Mouse (Mus musculus) neural tube, embryonic 13.5 days (tissue): Measurements from ENCODE around the gene Vamp8. TPM values are rescaled to one million over a fixed set of nuclear protein-coding genes. Genes with fewer than 3 reads are reported as not detected.

Experiments
- ATAC-seq: fragments of 200-750 bp; cut with Nextera tagmentation; 2 replicates; pipeline ENCODE4 v1.8.0; 2017; ENCODE audit warnings: low read depth, mild to moderate bottlenecking, moderate TSS enrichment, moderate library complexity
- H3K27ac ChIP-seq: fragments of 300-500 bp; sonication (generic); replicated peaks from 2 replicates; pipeline ENCODE4 v1.5.1; 2015; ENCODE audit warnings: moderate library complexity, mild to moderate bottlenecking, inconsistent platforms
- H3K27me3 ChIP-seq: fragments of 300-500 bp; sonication (generic); 2 replicates; pipeline ENCODE4 v1.6.1; 2015; ENCODE audit warnings: mild to moderate bottlenecking, inconsistent platforms
- H3K36me3 ChIP-seq: fragments of 300-500 bp; sonication (generic); 2 replicates; pipeline ENCODE4 v1.6.1; 2015; ENCODE audit warnings: mild to moderate bottlenecking, inconsistent platforms
- H3K4me1 ChIP-seq: fragments of 300-500 bp; sonication (generic); replicated peaks from 2 replicates; pipeline ENCODE4 v1.6.1; 2015; ENCODE audit warnings: inconsistent platforms
- H3K4me2 ChIP-seq: fragments of 300-500 bp; sonication (generic); 2 replicates; pipeline ENCODE4 v1.6.1; 2015; ENCODE audit warnings: inconsistent platforms, mild to moderate bottlenecking, moderate library complexity
- H3K4me3 ChIP-seq: fragments of 300-500 bp; sonication (generic); 2 replicates; pipeline ENCODE4 v1.5.1; 2015; ENCODE audit warnings: mild to moderate bottlenecking, inconsistent platforms
- H3K9ac ChIP-seq: fragments of 300-500 bp; sonication (generic); 2 replicates; pipeline ENCODE4 v1.6.1; 2015; ENCODE audit warnings: moderate library complexity, mild to moderate bottlenecking, inconsistent platforms
- H3K9me3 ChIP-seq: fragments of 300-500 bp; sonication (generic); 2 replicates; pipeline ENCODE4 v1.6.1; 2016; ENCODE audit warnings: inconsistent platforms
- WGBS: fragments of 180-500 bp; shearing (Covaris S2); methylation state at CpG from one replicate; pipeline ENCODE4 v1.1.7; 2015; 5-methylcytosine and 5-hydroxymethylcytosine counted together
- polyA plus RNA-seq: library from polyadenylated mRNA; unstranded; fragments of >200 nt; fragmentation: Nextera tagmentation; extraction: Ambion mirVana; gene quantifications from 2 replicates; pipeline ENCODE4 v1.2.1, GENCODE M21; 2015

The Vamp8 gene
- polyA plus RNA-seq: 28.9 and 29.7 TPM in 2 replicates

DNA sequence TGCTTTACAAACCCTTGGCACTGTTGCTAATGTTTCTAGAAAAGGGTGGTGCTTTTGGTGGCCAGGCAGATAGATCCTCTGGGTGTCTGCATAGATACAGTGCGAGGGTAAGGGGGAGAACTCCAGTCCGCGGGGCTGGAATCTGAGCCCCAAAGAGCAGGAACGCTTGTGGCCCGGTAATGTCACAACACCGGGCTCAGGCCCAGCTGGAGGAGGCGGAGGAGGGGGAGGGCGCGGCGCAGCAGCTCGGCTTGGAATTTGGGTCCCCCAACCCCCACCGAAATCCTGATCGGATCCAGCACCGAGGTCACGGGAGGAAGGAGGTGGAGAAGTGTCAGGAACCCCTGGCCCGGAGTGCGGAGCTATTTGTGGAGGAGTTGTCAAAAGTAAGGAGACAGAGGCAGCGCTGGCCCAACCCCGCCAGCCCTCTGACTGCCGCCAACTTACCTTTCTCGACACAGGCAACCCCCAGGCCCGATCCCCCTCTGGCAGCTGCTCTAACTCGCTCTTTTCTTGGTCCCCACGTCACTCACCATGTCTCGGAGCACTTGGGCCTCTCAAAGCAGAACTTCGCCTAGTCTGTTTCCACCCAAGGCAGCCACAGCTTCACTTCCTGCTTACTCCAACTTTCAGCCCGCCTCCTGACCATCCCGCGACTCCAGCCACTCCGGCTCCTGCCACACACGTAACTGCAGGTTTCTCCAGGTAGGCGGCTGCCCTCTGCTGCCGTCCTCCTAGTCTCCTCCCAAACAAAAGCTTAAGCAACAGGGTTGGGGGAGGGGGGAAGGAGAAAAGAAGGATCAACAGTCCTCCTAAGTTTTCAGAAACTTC is at the start of gene Vamp8:
Vamp8 (minus strand) TSS at position 763 of the 831 bp plus-strand sequence.
- Histone ChIP-seq H3K4me1 (peaks cover 17% of the 10 kb centered on the region), H3K9me3 (no peaks in the 10 kb centered on the region), H3K4me3 (peak within 1 kb of the TSS; percentile 35), H3K27ac (peak within 1 kb of the TSS; percentile 74), H3K9ac (peak within 1 kb of the TSS; percentile 56), H3K27me3 (peaks cover 27% of the 10 kb centered on the region), H3K36me3 (no peaks in the 10 kb centered on the region), H3K4me2 (peak within 1 kb of the TSS; percentile 50)
- WGBS: 3% methylated on average over 33 of the region's 33 CpGs
- peak; percentile 36; the same call in 1 of the 2 replicates for ATAC-seq

GRCm38 (mm10) chr6:72439355-72440185 is 49.1 kb upstream of the Vamp8 start, which contains the start of gene Mat2a:
Gene Mat2a (minus strand): TSS chr6:72439558.
- Histone ChIP-seq H3K9me3 (no peaks in the 10 kb centered on the region), H3K36me3 (peaks cover 30% of the 10 kb centered on the region), H3K9ac (peak within 1 kb of the TSS; percentile 100), H3K4me2 (peak within 1 kb of the TSS; percentile 95), H3K4me3 (peak within 1 kb of the TSS; percentile 100), H3K27me3 (no peaks in the 10 kb centered on the region), H3K4me1 (peaks cover 50% of the 10 kb centered on the region), H3K27ac (peak within 1 kb of the TSS; percentile 100)
- ATAC-seq: peak; percentile 89
- WGBS: under 1% methylated on average over 76 of the region's 77 CpGs

GRCm38 (mm10) chr6:72438862-72439354 is 48.4 kb upstream of the Vamp8 start:
- Histone ChIP-seq H3K4me1 (peaks cover 50% of the 10 kb centered on the region), H3K27ac (peak overlapping the region; percentile 100), H3K27me3 (no peaks in the 10 kb centered on the region), H3K4me2 (peak overlapping the region; percentile 95), H3K9ac (peak overlapping the region; percentile 100), H3K9me3 (no peaks in the 10 kb centered on the region), H3K4me3 (peak overlapping the region; percentile 100), H3K36me3 (peaks cover 36% of the 10 kb centered on the region)
- ATAC-seq: peak; percentile 41
- WGBS: under 1% methylated on average over 31 of the region's 57 CpGs

DNA sequence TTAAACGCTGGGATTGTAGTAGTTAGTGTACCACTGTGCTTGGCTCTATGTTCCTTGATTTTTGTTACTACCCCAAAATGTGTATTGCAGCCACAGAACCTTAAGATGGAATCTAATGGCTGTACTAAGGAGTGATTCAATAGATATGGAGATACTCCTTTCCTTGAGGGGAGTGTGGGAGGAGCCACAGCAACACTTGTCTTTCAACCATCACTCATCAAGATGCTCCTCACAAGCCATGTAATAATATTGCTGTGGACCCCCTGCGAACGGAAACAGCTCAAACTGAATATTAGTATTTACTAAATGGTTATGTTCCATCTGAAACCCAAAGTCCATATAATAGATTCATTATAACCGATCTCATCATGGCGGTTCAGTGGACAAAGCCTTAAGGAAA is 47.7 kb upstream of the Vamp8 start:
- H3K4me2 ChIP-seq: peak overlapping the region; percentile 95
- no peaks in the 10 kb centered on the region for H3K27me3 ChIP-seq
- H3K9ac ChIP-seq: peak overlapping the region; percentile 100
- H3K9me3 ChIP-seq: no peaks in the 10 kb centered on the region
- peak overlapping the region; percentile 100 for H3K4me3 ChIP-seq
- H3K4me1 ChIP-seq: peaks cover 50% of the 10 kb centered on the region
- peaks cover 43% of the 10 kb centered on the region for H3K36me3 ChIP-seq
- 3% methylated on average over 5 of the region's 5 CpGs for WGBS
- no peak overlapping the region for H3K27ac ChIP-seq
- ATAC-seq: no peak

DNA sequence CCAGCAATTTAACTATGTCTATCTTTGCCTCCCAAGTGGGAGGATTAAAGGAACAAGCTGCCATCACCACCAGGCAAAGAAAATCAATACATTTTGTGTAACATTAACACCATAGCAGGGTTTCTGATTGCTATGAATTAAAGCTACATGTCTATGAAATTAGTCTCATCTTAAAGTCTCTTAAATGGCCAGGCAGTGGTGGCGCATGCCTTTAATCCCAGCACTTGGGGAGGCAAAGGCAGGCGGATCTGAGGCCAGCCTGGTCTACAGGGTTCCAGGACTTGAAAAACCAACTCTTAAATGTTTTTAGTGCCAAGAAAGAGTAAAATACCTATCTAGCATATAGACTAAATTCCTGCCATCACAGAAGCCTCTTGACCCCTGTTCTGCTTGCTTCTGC is 41.6 kb upstream of the Vamp8 start:
- H3K4me3 ChIP-seq: no peak overlapping the region
- H3K9ac ChIP-seq: no peak overlapping the region
- H3K4me2 ChIP-seq: no peak overlapping the region
- 86% methylated on average over 2 of the region's 2 CpGs for WGBS
- H3K9me3 ChIP-seq: no peaks in the 10 kb centered on the region
- H3K27ac ChIP-seq: no peak overlapping the region
- H3K36me3 ChIP-seq: peaks cover 95% of the 10 kb centered on the region
- no peak for ATAC-seq
- no peaks in the 10 kb centered on the region for H3K27me3 ChIP-seq
- H3K4me1 ChIP-seq: peaks cover 30% of the 10 kb centered on the region

GRCm38 (mm10) chr6:72430989-72431921 is 40.8 kb upstream of the Vamp8 start:
- Histone ChIP-seq H3K27me3 (no peaks in the 10 kb centered on the region), H3K4me1 (peaks cover 21% of the 10 kb centered on the region), H3K36me3 (peaks cover 94% of the 10 kb centered on the region), H3K4me2 (no peak overlapping the region), H3K27ac (no peak overlapping the region), H3K4me3 (no peak overlapping the region), H3K9ac (no peak overlapping the region), H3K9me3 (no peaks in the 10 kb centered on the region)
- 29% methylated on average over 5 of the region's 5 CpGs for WGBS
- ATAC-seq: no peak

GRCm38 (mm10) chr6:72429061-72429842 is 38.7 kb upstream of the Vamp8 start:
- Histone ChIP-seq H3K4me3 (no peak overlapping the region), H3K27me3 (no peaks in the 10 kb centered on the region), H3K27ac (no peak overlapping the region), H3K36me3 (peaks cover 94% of the 10 kb centered on the region), H3K9ac (0 out of 2 replicates have a peak overlapping the region, but pooled peaks have one; percentile 13), H3K4me2 (no peak overlapping the region), H3K9me3 (no peaks in the 10 kb centered on the region), H3K4me1 (peaks cover 8% of the 10 kb centered on the region)
- WGBS: 89% methylated on average over 21 of the region's 21 CpGs
- ATAC-seq: no peak

DNA sequence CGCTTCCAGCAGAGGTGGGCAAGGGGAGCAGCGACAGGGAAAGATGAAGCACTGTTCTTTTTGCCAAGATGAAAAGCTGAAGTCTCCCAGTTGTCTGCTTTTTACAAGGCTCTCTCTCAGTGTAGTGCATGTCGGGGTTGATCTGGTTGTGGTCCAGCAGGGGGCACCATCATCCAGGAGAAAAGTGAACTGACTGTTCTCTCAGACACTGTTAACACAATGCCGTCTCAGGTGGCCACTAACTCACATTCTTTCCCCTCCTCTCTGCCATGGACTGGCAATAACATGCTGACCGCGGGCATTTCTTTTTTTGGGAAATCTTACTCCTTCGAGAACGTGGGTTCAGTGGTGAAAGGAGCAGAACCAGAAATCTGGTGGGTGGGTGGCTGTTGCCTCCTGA is 37.5 kb upstream of the Vamp8 start:
- no peaks in the 10 kb centered on the region for H3K9me3 ChIP-seq
- H3K4me2 ChIP-seq: no peak overlapping the region
- peak overlapping the region; percentile 13; the same call in 1 of the 2 replicates for H3K9ac ChIP-seq
- H3K4me3 ChIP-seq: no peak overlapping the region
- peak; percentile 90 for ATAC-seq
- H3K27ac ChIP-seq: 0 out of 2 replicates have a peak overlapping the region, but pooled peaks have one; percentile 30
- H3K27me3 ChIP-seq: no peaks in the 10 kb centered on the region
- peaks cover 95% of the 10 kb centered on the region for H3K36me3 ChIP-seq
- WGBS: 36% methylated on average over 8 of the region's 8 CpGs
- H3K4me1 ChIP-seq: peaks cover 8% of the 10 kb centered on the region

DNA sequence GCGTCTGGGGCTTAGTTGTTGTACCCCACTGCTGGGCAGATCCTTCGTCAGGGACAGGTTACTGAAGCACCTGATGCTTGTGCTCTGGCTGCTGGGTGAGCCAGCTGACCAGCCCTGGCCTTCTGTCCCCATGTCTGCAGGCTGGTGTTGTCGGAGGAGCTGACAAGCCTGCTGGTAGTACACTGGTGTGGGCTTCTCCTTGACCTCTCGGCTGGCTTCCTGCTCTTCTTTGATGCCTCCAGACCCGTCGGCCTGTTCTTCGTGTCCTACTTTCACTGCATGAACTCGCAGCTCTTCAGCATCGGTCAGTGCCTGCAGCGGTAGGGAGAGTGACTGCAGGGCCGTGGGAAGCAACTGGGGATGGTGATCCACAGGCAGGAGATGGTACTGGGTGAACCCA is 35.1 kb upstream of the Vamp8 start:
- peaks cover 8% of the 10 kb centered on the region for H3K4me1 ChIP-seq
- no peak overlapping the region for H3K9ac ChIP-seq
- no peak for ATAC-seq
- peaks cover 95% of the 10 kb centered on the region for H3K36me3 ChIP-seq
- H3K9me3 ChIP-seq: no peaks in the 10 kb centered on the region
- H3K27ac ChIP-seq: no peak overlapping the region
- 95% methylated on average over 11 of the region's 11 CpGs for WGBS
- H3K27me3 ChIP-seq: no peaks in the 10 kb centered on the region
- H3K4me2 ChIP-seq: no peak overlapping the region
- no peak overlapping the region for H3K4me3 ChIP-seq

GRCm38 (mm10) chr6:72420901-72421300 is 30.4 kb upstream of the Vamp8 start:
- H3K4me1 ChIP-seq: peaks cover 4% of the 10 kb centered on the region; the same call in 1 of the 2 replicates
- H3K9me3 ChIP-seq: no peaks in the 10 kb centered on the region
- H3K9ac ChIP-seq: no peak overlapping the region
- H3K4me3 ChIP-seq: no peak overlapping the region
- ATAC-seq: no peak
- peaks cover 82% of the 10 kb centered on the region for H3K36me3 ChIP-seq
- no peak overlapping the region for H3K4me2 ChIP-seq
- no peaks in the 10 kb centered on the region for H3K27me3 ChIP-seq
- 93% methylated on average over 10 of the region's 10 CpGs for WGBS
- H3K27ac ChIP-seq: no peak overlapping the region
